ENCODE assay signal across 8 mouse cellular contexts in the genomic region with DNA sequence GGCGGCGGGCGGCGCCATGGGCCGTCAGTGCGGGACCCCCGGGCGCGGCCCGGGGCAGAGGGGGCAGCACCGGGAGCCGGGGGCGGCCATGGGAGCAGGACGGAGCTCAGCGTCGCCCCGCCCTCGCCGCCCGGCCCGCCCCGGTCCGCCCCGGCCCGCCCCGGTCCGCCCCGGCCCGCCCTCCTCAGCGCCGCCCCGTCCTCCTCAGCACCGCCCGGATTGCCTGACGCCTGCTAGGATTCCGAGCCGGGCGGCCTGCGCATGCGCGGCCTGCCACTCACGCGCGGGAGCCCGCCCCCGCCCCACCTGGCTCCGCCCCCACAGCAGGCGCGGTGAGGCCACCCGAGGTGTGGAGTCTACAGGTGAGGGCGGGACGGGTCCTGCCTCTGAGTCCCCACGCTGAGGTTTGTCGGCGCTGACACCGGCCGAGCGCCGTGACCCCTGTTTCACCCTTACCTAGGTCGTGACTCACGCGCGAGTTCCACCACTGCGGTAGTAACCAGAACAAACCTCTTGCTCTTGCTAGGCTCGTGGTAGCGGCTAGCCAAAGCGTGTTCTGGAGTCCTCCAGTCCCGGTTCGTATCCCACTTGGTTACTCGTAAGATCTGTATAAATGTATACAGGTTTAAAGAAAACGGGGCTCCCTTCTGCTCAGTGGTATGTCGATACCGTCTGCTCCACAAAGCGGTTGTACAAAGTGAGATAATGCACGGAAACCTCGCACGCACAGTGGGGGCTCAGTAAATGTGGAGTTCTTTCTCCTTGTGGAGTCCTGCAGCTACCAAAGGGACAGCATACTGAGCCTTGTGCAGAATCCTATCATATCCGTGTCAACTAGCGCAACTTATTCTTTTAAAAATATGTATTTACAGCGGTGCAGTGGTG. TPM values are rescaled to one million over a fixed set of nuclear protein-coding genes. Genes with fewer than 3 reads are reported as not detected.
A peak's percentile ranks its signal among the peaks of the same experiment; 100 is the strongest.
DNase-seq lines count a peak whose midpoint lies in the region; ATAC-seq and TF ChIP-seq lines count a peak whose summit lies in the region.

A gene (minus strand): TSS at position 51 of the 885 bp plus-strand sequence.

- no peak within 1 kb of the TSS for H3K27ac ChIP-seq in cortical plate, adult 2 months (ENCODE audit: insufficient read depth, low read length)

- peak; percentile 83 for ATAC-seq in activated CD4-positive, CD25-positive, alpha-beta regulatory T cell, adult 4 months
- ATAC-seq in megakaryocyte progenitor cell, adult 5-6 weeks (replicated peaks; ENCODE audit: poor library complexity): peak; percentile 85

- peaks cover 1% of the 10 kb centered on the region; the same call in 1 of the 2 replicates for H3K4me1 ChIP-seq in cortical plate, adult 2 months (ENCODE audit: control insufficient read depth, insufficient read depth, low read length)

- H3K4me3 ChIP-seq in cortical plate, adult 2 months (ENCODE audit: insufficient read depth, low read length): peak within 1 kb of the TSS; percentile 65

- TF ChIP-seq CTCF in cortical plate, adult 2 months (IDR thresholded peaks at IDR 0.05; ENCODE audit: extremely low read depth, insufficient read depth, low read length): no peak

- peak; percentile 39; the same call in 1 of the 2 replicates for TF ChIP-seq POLR2A in cortical plate, adult 2 months (IDR thresholded peaks at IDR 0.05; ENCODE audit: extremely low read depth, insufficient read depth, low read length)

- DNase-seq in gastrocnemius, postnatal 10 days: peak; percentile 96
- peak; percentile 96 for DNase-seq in induced T-regulatory cell, adult 2 months (ENCODE audit: low read depth)
- peak; percentile 66 to 86 for DNase-seq in left cerebral cortex, adult 9 months (ENCODE audit: low spot score in 2 of 2)
- peak; percentile 95 for DNase-seq in right cerebral cortex, postnatal 14 days
- DNase-seq in urinary bladder, postnatal 36 days (ENCODE audit: low spot score in 2 of 2): peak; percentile 87 to 92

RNA-seq across cellular contexts. Expression of the gene that starts here (rescaled TPM):
- polyA plus RNA-seq in activated CD4-positive, CD25-positive, alpha-beta regulatory T cell, adult 4 months (2017; shearing (Covaris generic)): 1 to 10 TPM; 3.3 to 4.2 TPM
- 10.4 and 10.6 TPM in 2 replicates for polyA plus RNA-seq in cortical plate, adult 2 months (2012; rRNA removed)
- 10 to 100 TPM; 69.3 to 74.4 TPM for total RNA-seq in gastrocnemius, postnatal 10 days (2021)
- 2.0 and 3.2 TPM in 2 replicates for total RNA-seq in megakaryocyte progenitor cell, adult 5-6 weeks (2015)
- 1.9 and 2.1 TPM in 2 replicates for total RNA-seq in megakaryocyte progenitor cell, adult 5-6 weeks (2017)

Comparison
In these comparisons a context has a peak if more than half of its experiments do, and no peak if none do; other contexts are left out.
1. RNA of the gene that starts here (total RNA-seq): 69.3 to 74.4 TPM in gastrocnemius, postnatal 10 days; 1.9 to 3.2 TPM in megakaryocyte progenitor cell, adult 5-6 weeks; every median in the first group is over 10 times any median in the second.
2. Peak in every context shown above with its lines, with median percentiles within 50 percentile points of each other: DNase-seq.